ENCODE assay signal across 26 mouse cellular contexts in genomic region chr9:75100157-75100781, GRCm38 (mm10). TPM values are rescaled to one million over a fixed set of nuclear protein-coding genes. Genes with fewer than 3 reads are reported as not detected.
DNase-seq lines count a peak whose midpoint lies in the region; ATAC-seq and TF ChIP-seq lines count a peak whose summit lies in the region.
"Had no signal": no experiment of that assay in that cellular context is flagged by ENCODE, and none has a peak within 500 bp of the region (broad histone marks: within the 10 kb centered on the region; RNA-seq: fewer than 3 reads in every experiment).

No protein-coding gene starts in this region.

- ATAC-seq in hematopoietic stem cell, adult 5-6 weeks (replicated peaks in 1 of 2; ENCODE audit: insufficient read depth in 1 of 2, low FRiP score in 2 of 2, low TSS enrichment in 1 of 2, low read depth in 1 of 2, poor library complexity in 2 of 2, severe bottlenecking in 2 of 2): peak; percentile 66 to 69; a peak in 3 of 4 replicates
- ATAC-seq in inflammation-experienced regulatory T-cells, adult 6 months: no peak
- ATAC-seq: hindbrain, embryonic 16.5 days; intestine, embryonic 15.5 days; midbrain, embryonic 15.5 days had no signal

- no peak overlapping the region for H3K4me3 ChIP-seq in bone marrow macrophage, adult 2 months (ENCODE audit: insufficient read depth, low read length)
- H3K4me3 ChIP-seq: embryonic facial prominence, embryonic 13.5 days; forebrain, embryonic 10.5 days; heart, embryonic 12.5 days; intestine, embryonic 15.5 days; limb, embryonic 13.5 days; midbrain, embryonic 10.5 days; midbrain, embryonic 15.5 days had no signal

- no peak for TF ChIP-seq POLR2A in bone marrow macrophage, adult 2 months (IDR thresholded peaks at IDR 0.05; ENCODE audit: borderline replicate concordance, low read depth, low read length)

- intact Hi-C loops in heart, postnatal 10 days (cut with DNase I): no loop called here

- H3K4me1 ChIP-seq in bone marrow macrophage, adult 2 months (ENCODE audit: control insufficient read depth, insufficient read depth, low read length): peaks cover 35% of the 10 kb centered on the region
- H3K4me1 ChIP-seq: embryonic facial prominence, embryonic 13.5 days; heart, embryonic 12.5 days; intestine, embryonic 15.5 days; limb, embryonic 13.5 days had no signal

- peak; percentile 63 for DNase-seq in heart, adult 11 months
- DNase-seq in heart, postnatal 10 days: no peak
- peak; percentile 79 for DNase-seq in telencephalon, adult 2 months (ENCODE audit: low read depth, low spot score)
- no peak for DNase-seq in lung, postnatal 36 days
- no peak for DNase-seq in natural killer cell, adult 2 months (ENCODE audit: low spot score in 2 of 2)
- DNase-seq: adrenal gland, postnatal 25 days; B cell, adult 2 months; cerebellum, adult 9-10 months; cerebellum, postnatal 36 days; gastrocnemius, postnatal 10 days; kidney, adult 8-10 months; kidney, postnatal 4 days; lung, postnatal 4 days; spleen, adult 18-20 months had no signal

- peak overlapping the region; percentile 74 for H3K27ac ChIP-seq in bone marrow macrophage, adult 2 months (ENCODE audit: insufficient read depth, low read depth, low read length)
- H3K27ac ChIP-seq: embryonic facial prominence, embryonic 13.5 days; forebrain, embryonic 10.5 days; intestine, embryonic 15.5 days; kidney, postnatal 0 days; limb, embryonic 13.5 days; midbrain, embryonic 10.5 days; midbrain, embryonic 15.5 days had no signal

- no peak for TF ChIP-seq CTCF in bone marrow macrophage, adult 2 months (IDR thresholded peaks at IDR 0.05; ENCODE audit: low read depth, low read length)

RNA-seq across cellular contexts. Expression of gene Myo5a, which starts 29.5 kb away (rescaled TPM):
- total RNA-seq in heart, postnatal 10 days (2021): 10 to 100 TPM; 18.1 to 18.4 TPM
- 230 and 234 TPM in 2 replicates for polyA plus RNA-seq in bone marrow macrophage, adult 2 months (2012; ENCODE audit: insufficient read depth, insufficient read length, missing spikeins)
- 137 and 162 TPM in 2 replicates for total RNA-seq in hematopoietic stem cell, adult 5-6 weeks (2017)
- 10 to 100 TPM in 2 of 3 experiments, 1 to 10 TPM in 1; 9.3 to 11.4 (median 11.0) TPM for polyA plus RNA-seq in inflammation-experienced regulatory T-cells, adult 6 months (2017; shearing (Covaris generic))

Comparison
In these comparisons a context has a peak if more than half of its experiments do, and no peak if none do; other contexts are left out.
1. DNase-seq: peak in heart, adult 11 months (single experiment) and telencephalon, adult 2 months (single experiment); none in heart, postnatal 10 days (0 of 2), lung, postnatal 36 days (single experiment) and natural killer cell, adult 2 months (0 of 2).